Mouse (Mus musculus) heart, embryonic 11.5 days (tissue): Measurements from ENCODE around the gene Slc7a1. TPM values are rescaled to one million over a fixed set of nuclear protein-coding genes. Genes with fewer than 3 reads are reported as not detected.
A peak's percentile ranks its signal among the peaks of the same experiment; 100 is the strongest.

ENCODE experiments used
- ATAC-seq: fragments of 200-750 bp; cut with Nextera tagmentation; replicated peaks from 2 replicates; pipeline ENCODE4 v1.8.0; 2017; ENCODE audit warnings: moderate library complexity; ENCODE audit not compliant: insufficient number of reproducible peaks, low FRiP score, low TSS enrichment
- H3K27ac ChIP-seq: fragments of 300-500 bp; sonication (generic); 2 replicates; pipeline ENCODE4 v1.5.1; 2014; ENCODE audit warnings: mild to moderate bottlenecking, low read depth, low read length
- H3K27me3 ChIP-seq: fragments of 300-500 bp; sonication (generic); 2 replicates; pipeline ENCODE4 v1.6.1; 2014; ENCODE audit warnings: mild to moderate bottlenecking, low read length, mixed read lengths; ENCODE audit not compliant: control insufficient read depth, insufficient read depth
- H3K36me3 ChIP-seq: fragments of 300-500 bp; sonication (generic); 2 replicates; pipeline ENCODE4 v1.6.1; 2014; ENCODE audit warnings: mild to moderate bottlenecking, low read length, moderate library complexity, mixed read lengths; ENCODE audit not compliant: control insufficient read depth, insufficient read depth
- H3K4me1 ChIP-seq: fragments of 300-500 bp; sonication (generic); 2 replicates; pipeline ENCODE4 v1.6.1; 2014; ENCODE audit warnings: low read length; ENCODE audit not compliant: control insufficient read depth, insufficient read depth
- H3K4me2 ChIP-seq: fragments of 300-500 bp; sonication (generic); 2 replicates; pipeline ENCODE4 v1.6.1; 2014; ENCODE audit warnings: mild to moderate bottlenecking, moderate library complexity
- H3K4me3 ChIP-seq: fragments of 300-500 bp; sonication (generic); 2 replicates; pipeline ENCODE4 v1.5.1; 2014; ENCODE audit warnings: low read depth, low read length
- H3K9ac ChIP-seq: fragments of 300-500 bp; sonication (generic); 2 replicates; pipeline ENCODE4 v1.6.1; 2014; ENCODE audit warnings: mild to moderate bottlenecking, low read depth, low read length, moderate library complexity
- H3K9me3 ChIP-seq: fragments of 300-500 bp; sonication (generic); replicated peaks from 2 replicates; pipeline ENCODE4 v1.6.1; 2016; ENCODE audit warnings: low read length; ENCODE audit not compliant: control insufficient read depth
- WGBS: fragments of 180-500 bp; shearing (Covaris S2); extraction: QIAGEN DNeasy Blood & Tissue Kit; methylation state at CpG from one replicate; pipeline ENCODE4 v1.1.7; 2014; ENCODE audit not compliant: insufficient replicate concordance; 5-methylcytosine and 5-hydroxymethylcytosine counted together
- polyA plus RNA-seq: library from polyadenylated mRNA; unstranded; fragments of >200 nt; fragmentation: Nextera tagmentation; extraction: Ambion mirVana; gene quantifications from 2 replicates; pipeline ENCODE4 v1.2.1, GENCODE M21; 2014

The Slc7a1 gene
- polyA plus RNA-seq = 26.8 and 34.6 TPM in 2 replicates

- Histone ChIP-seq H3K9ac (peak within 1 kb of the TSS; percentile 95), H3K27me3 (no peaks in the 10 kb centered on the region), H3K4me1 (peaks cover 9% of the 10 kb centered on the region; the same call in 1 of the 2 replicates), H3K4me2 (peak within 1 kb of the TSS; percentile 99), H3K4me3 (peak within 1 kb of the TSS; percentile 89), H3K9me3 (no peaks in the 10 kb centered on the region), H3K27ac (peak within 1 kb of the TSS; percentile 70), H3K36me3 (no peaks in the 10 kb centered on the region)
- ATAC-seq = peak; percentile 94
- WGBS = 1% methylated on average over 52 of the region's 52 CpGs
These were observed at the start of gene Slc7a1 for GRCm38 (mm10) chr5:148399660-148400443. Slc7a1 (minus strand) TSS chr5:148399904.

GRCm38 (mm10) chr5:148444974-148445373 lies 45.3 kb upstream of the Slc7a1 start:
- H3K4me2 ChIP-seq = no peak overlapping the region
- no peak for ATAC-seq
- WGBS = 77% methylated on average over 2 of the region's 2 CpGs

GRCm38 (mm10) chr5:148443734-148444133 lies 44.0 kb upstream of the Slc7a1 start:
- WGBS = 45% methylated on average over 5 of the region's 5 CpGs
- no peaks in the 10 kb centered on the region for H3K27me3 ChIP-seq
- no peak overlapping the region for H3K9ac ChIP-seq
- ATAC-seq = 0 out of 2 replicates have a peak, but pooled peaks have one; percentile 55
- no peak overlapping the region for H3K27ac ChIP-seq
- H3K4me3 ChIP-seq = no peak overlapping the region
- H3K4me1 ChIP-seq = 0 out of 2 replicates have a peak, but pooled peaks cover 2% of the 10 kb centered on the region
- 0 out of 2 replicates have a peak, but pooled peaks cover 3% of the 10 kb centered on the region for H3K9me3 ChIP-seq
- H3K4me2 ChIP-seq = no peak overlapping the region
- H3K36me3 ChIP-seq = no peaks in the 10 kb centered on the region

More at GRCm38 (mm10) chr5:148444974-148445373, 45.3 kb upstream of the Slc7a1 start:
- Histone ChIP-seq H3K36me3 (no peaks in the 10 kb centered on the region), H3K27ac (no peak overlapping the region), H3K4me3 (no peak overlapping the region), H3K9ac (no peak overlapping the region), H3K9me3 (0 out of 2 replicates have a peak, but pooled peaks cover 3% of the 10 kb centered on the region), H3K4me1 (0 out of 2 replicates have a peak, but pooled peaks cover 2% of the 10 kb centered on the region), H3K27me3 (no peaks in the 10 kb centered on the region)

DNA sequence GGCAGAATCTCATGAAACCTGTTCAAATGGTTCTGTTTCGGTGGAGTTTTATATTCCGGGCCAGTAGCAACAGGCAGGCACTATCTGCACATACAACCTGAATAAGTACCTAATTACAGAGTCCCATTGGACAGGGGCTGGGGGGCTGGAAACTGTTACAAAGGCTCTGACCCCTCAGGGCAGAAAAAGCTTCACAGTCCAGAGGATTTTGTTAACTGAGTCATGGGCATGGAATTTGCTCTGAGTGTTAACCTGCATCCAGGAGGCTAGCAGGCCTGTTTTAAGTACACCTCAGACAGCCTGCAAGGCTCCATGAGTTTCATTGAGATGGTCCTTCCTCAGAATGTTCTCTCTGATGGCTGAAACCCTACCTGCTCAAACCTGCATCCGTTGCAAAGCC lies 36.0 kb upstream of the Slc7a1 start:
- 77% methylated on average over 3 of the region's 3 CpGs for WGBS
- no peak for ATAC-seq
- Histone ChIP-seq H3K27ac (no peak overlapping the region), H3K4me3 (no peak overlapping the region), H3K4me2 (no peak overlapping the region), H3K36me3 (no peaks in the 10 kb centered on the region), H3K9ac (no peak overlapping the region), H3K9me3 (no peaks in the 10 kb centered on the region), H3K4me1 (no peaks in the 10 kb centered on the region), H3K27me3 (no peaks in the 10 kb centered on the region)

DNA sequence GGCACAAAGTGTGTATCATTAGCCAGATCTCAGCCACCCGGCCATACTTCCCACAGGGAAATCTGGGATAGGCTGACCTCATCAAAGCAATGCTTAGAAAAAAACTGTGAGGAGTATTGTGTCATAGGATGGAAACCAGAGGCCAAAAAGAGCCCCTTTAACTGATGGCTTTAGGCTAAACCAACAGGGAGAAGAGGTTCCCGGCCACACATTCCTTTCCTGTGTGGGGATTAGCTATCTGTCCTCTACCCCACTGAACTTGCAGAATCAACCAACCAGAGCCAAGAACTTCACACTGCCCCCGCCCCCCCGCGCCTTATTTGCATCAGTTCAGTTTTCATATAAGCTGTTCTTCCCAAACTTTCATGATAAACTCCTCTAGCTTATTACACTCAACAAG lies 32.4 kb upstream of the Slc7a1 start:
- WGBS = 61% methylated on average over 5 of the region's 5 CpGs
- no peak overlapping the region for H3K9ac ChIP-seq
- H3K4me2 ChIP-seq = no peak overlapping the region
- H3K27ac ChIP-seq = no peak overlapping the region
- H3K9me3 ChIP-seq = no peaks in the 10 kb centered on the region
- ATAC-seq = no peak
- no peaks in the 10 kb centered on the region for H3K36me3 ChIP-seq
- H3K4me3 ChIP-seq = no peak overlapping the region
- no peaks in the 10 kb centered on the region for H3K27me3 ChIP-seq
- H3K4me1 ChIP-seq = no peaks in the 10 kb centered on the region

DNA sequence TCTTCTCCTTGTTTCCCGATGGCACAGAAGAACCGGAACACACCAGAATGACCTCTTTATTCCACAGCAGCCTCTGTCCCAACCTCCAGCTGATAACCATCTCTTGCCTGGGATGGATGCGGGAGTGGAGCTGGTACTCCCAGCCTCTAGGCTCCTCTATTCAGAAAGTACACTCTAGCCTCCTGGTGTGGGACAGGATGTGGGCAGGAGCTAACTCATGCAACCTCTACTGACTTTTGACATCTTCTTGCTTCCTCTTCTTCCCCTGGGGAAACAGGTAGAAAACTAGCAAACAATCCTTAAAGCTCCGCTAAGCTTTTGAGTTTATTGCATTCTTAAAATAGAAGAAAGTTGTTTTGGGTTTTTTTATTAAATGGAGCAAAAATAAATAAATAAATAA lies 29.1 kb upstream of the Slc7a1 start:
- no peak overlapping the region for H3K27ac ChIP-seq
- no peak for ATAC-seq
- H3K9me3 ChIP-seq = no peaks in the 10 kb centered on the region
- no peaks in the 10 kb centered on the region for H3K27me3 ChIP-seq
- no peak overlapping the region for H3K4me2 ChIP-seq
- no peak overlapping the region for H3K9ac ChIP-seq
- H3K36me3 ChIP-seq = no peaks in the 10 kb centered on the region
- WGBS = 63% methylated on average over 4 of the region's 4 CpGs
- H3K4me3 ChIP-seq = no peak overlapping the region
- H3K4me1 ChIP-seq = no peaks in the 10 kb centered on the region

DNA sequence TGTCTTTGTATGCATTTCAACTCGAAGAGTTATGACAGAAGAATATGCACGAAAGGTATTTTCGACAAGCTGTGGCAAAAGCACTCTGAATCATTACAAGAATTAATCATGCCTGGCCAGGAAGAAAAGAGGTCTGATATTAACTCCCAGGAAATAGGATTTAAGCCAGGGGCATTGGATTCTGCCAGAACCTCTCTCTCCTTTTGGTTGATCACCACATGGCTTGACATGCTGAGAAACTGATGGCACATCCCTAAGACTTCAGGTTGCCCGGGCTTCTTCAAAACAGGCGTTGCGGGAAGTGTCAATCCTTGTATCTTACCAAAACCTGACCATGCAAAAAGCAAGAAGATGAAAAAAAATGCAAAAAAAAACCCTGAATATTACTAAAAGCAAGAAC lies 25.4 kb upstream of the Slc7a1 start:
- no peaks in the 10 kb centered on the region for H3K36me3 ChIP-seq
- no peak overlapping the region for H3K4me3 ChIP-seq
- H3K4me2 ChIP-seq = no peak overlapping the region
- WGBS = 85% methylated on average over 6 of the region's 6 CpGs
- H3K27ac ChIP-seq = no peak overlapping the region
- no peaks in the 10 kb centered on the region for H3K9me3 ChIP-seq
- ATAC-seq = no peak
- no peaks in the 10 kb centered on the region for H3K4me1 ChIP-seq
- H3K9ac ChIP-seq = no peak overlapping the region
- no peaks in the 10 kb centered on the region for H3K27me3 ChIP-seq

- Histone ChIP-seq H3K9me3 (no peaks in the 10 kb centered on the region), H3K9ac (no peak overlapping the region), H3K4me3 (no peak overlapping the region), H3K4me1 (0 out of 2 replicates have a peak, but pooled peaks cover under 1% of the 10 kb centered on the region), H3K27me3 (no peaks in the 10 kb centered on the region), H3K36me3 (no peaks in the 10 kb centered on the region), H3K4me2 (no peak overlapping the region), H3K27ac (no peak overlapping the region)
- no peak for ATAC-seq
- 42% methylated on average over 2 of the region's 2 CpGs for WGBS
These were observed 21.6 kb upstream of the Slc7a1 start for GRCm38 (mm10) chr5:148421326-148421725.
